Mouse (Mus musculus): ENCODE results near the gene H60c. TPM values are rescaled to one million over a fixed set of nuclear protein-coding genes. Genes with fewer than 3 reads are reported as not detected.
A peak's percentile ranks its signal among the peaks of the same experiment; 100 is the strongest.
"Not testable (repeated sequence)": the region's sequence is repeated elsewhere in the genome, so short reads cannot be mapped to it uniquely, and the experiment has no call there.

The H60c gene
- total RNA-seq (2021): not detected

DNA sequence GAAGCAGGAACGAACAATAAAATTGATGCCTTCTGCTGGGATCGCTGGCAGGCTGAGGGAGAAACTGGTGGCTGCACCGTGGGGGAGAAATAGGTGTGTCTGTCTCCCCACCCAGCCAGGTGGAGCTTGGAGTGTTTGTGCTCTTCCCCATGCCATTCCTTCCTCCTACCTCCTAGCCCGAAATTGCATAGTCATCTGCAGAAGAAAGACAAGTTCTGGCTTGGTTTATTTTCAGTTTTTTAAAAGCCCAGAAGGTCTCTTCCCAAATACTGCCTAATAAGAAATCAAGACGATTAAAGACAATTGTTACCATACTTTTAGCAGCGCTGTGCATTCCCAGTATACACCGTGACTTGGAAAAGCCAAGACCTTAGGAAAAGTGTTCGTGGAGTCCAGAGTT lies at the start of gene H60c:
H60c (minus strand) TSS at position 101 of the 400 bp plus-strand sequence.
- DNase-seq: no peak

DNA sequence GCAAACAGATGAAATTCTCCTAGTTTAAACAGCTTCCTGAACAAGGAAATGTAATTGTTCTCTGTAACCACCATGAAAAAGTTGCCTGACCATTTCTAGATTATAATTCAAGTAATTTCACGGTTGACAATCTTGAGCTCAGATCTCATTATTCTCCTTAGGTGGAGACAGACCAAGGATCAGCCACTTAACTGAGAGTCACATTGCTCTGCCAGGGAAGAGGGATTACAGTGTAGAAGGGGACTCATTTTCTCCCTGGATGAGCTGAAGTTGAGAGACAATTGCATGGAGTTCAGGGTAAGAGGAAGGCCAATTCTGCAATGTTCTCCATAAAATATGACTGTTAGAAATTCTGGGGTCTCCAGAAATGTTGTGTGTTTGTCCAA lies 41.2 kb upstream of the H60c start:
- no peak for DNase-seq

DNA sequence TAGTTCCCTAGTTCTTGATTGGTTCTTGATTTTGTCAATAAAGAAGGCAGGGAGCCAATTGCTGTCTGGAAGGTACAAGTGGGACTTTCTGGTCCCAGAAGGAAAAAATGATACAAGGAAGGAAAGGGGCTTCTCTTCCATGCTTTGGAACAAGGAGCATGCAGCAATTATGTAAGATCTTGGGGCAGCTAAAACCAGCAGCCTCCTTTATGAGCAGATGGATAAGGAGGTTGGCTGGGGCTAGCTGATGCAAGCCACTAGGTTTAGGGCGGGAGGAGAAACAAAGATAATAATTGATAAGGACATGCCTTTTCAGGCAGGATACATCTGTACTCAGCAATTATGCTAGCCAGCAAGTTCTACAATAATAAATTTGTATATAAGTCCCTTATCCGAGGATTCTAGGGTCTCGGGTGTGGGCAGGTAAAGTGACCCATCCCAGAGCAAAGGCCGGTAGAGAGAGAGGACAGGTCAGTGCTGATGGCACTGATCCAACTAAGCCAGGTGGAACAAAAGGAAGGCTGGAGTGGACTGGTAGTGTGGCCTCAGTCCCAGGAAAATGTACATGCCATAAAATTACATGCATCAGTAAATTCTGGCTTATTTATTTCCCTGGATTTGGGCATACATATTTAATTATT lies 40.7 kb upstream of the H60c start:
- no peak for DNase-seq

DNA sequence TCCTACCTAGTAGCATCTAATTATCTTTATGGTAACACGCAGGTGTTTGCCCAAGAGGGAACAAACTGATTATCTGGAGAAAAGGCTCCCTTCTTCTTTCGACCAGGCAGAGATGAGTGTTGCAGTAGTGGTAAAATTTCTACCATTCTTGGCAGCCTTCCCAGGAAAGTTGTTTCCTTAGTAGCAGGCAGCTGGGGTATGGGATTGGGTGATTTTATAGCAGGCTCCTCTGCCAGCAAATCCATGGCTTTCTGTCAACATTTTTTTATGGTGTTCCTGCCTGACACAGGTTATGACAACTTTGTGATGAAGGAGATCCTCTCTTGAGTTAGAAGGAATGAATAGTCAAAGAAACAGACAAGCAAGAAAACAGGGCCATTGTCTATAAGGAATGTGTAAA lies 40.2 kb upstream of the H60c start:
- DNase-seq: peak; percentile 36

DNA sequence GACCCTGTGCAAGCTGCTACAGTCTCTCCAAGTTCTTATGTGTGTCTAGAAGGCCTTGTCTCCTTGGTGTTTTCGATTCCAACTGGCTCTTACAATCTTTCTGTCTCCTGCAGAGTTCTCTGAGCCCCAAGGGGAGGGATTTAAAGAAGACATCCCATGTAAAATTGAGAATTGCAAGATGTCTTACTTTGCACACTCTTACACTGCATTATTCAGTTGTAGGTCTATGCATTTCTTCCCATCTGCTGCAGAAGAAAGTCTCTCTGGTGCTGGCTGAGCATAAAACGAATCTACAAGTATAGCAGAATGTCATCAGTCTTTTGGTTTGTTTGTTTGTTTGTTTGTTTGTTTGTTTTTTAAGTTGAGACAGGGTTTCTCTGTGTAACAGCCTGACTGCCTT lies 26.4 kb upstream of the H60c start:
- no peak for DNase-seq

DNA sequence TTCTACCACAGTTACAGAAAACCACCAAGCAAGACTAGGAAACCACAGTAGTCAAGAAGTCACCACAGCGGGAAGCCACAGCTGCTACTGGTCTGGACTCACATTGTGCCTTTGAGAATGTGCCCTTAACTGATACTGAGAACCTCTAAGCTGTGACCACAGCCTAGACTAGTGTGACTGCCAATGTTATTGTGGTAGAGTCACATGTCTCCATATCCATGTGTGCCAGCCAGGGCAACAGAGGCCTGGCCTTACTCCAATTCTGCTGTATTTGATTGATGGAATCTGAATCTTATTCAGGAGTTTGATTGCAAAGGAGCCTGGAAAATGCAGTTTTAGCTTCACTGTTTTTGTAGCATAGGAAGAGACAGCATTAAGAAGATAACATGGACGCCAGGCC lies 13.5 kb upstream of the H60c start:
- DNase-seq: no peak

GRCm38 (mm10) chr10:3274065-3274464 lies 6.5 kb upstream of the H60c start:
- DNase-seq: no peak

DNA sequence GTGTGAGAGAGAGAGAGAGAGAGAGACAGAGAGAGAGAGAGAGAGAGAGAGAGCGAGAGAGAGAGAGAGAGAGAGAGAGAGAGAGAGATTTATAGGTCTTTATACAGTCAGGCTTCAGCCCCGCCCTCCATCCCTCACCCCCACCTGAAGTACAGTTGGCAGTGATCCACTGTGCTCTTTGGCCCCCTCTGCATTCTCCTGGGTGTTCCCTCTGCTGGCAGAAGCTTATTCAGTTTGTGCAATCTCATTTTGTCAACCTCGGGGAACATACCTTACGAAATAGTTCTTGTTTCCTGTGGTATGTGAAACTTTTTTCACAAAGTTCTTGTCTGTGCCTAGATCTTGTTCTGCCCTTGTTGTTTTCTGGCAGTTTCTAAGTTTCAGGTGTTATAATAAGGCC lies 3.5 kb upstream of the H60c start:
- DNase-seq: peak; percentile 7

GRCm38 (mm10) chr10:3266729-3267128 lies 842 bp downstream of the H60c start:
- no peak for DNase-seq

DNA sequence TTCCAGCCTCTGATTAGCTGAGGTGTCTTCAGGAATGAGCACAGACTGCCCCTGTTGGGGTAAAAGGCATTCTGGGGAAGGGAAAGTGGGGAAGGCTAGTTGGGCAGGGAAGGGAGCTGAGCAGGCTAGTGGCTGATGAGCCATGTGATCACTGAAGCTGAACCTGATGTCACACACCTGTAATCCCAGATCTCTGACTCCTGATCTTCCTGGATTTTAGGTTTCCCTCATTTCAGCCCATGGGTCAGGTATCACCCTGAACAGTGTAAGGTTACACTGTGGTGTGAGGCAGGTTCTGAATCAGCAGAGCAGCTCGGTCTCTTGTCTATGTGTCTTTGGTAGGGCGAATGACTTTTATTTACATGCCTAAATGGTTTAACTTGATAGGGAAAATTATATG lies 4.8 kb downstream of the H60c start:
- DNase-seq: no peak

- no peak for DNase-seq
These were observed 10.2 kb downstream of the H60c start for GRCm38 (mm10) chr10:3257391-3257790.

GRCm38 (mm10) chr10:3238436-3238835 lies 29.1 kb downstream of the H60c start:
- not testable (repeated sequence) for DNase-seq

DNA sequence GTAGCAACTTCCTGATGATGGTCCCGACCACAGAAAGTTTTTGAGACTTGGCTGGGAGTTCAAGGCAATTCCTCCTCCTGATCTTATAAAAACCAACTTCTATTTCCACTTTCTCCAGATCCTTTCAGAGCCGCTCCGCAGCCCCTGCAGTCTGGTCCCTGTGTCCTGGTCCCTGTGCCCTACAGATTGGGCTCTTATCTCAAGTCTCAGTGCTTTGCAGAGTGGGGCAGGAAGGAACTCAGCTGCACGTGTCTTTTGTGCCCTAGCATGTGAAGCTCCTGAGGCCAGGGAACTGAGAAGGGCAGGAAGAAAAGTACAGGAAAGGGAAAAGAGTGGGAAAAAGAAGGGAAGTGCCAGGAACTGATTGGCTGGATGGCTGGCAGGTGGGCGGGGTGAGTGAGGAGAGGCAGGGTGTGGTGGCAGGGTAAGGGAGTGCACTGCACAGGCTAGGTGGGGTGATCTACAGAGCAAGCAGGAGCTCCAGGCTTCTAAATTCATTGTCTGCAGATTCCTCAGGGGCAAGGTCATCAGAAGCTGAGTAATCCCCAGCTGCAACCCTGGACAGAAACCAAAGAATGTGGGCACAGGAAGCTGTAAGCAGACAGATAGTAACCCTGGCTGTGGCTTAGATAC lies 30.8 kb downstream of the H60c start:
- peak; percentile 54 for DNase-seq

- peak; percentile 31 for DNase-seq
These were observed 39.0 kb downstream of the H60c start for GRCm38 (mm10) chr10:3228447-3229195.

Other genes with a start within 250 kb of the H60c start
- gene Ppp1r14c, start 98.3 kb upstream of the H60c start, total RNA-seq (2021): 100 to 1,000 TPM; 269 to 291 TPM

All from heart, postnatal 4 days (tissue).